Mouse (Mus musculus) heart, embryonic 10.5 days (tissue): ENCODE measurements around the gene Zfp286. TPM values are rescaled to one million over a fixed set of nuclear protein-coding genes. Genes with fewer than 3 reads are reported as not detected.

Experiments
- DNase-seq: peaks from one replicate; pipeline ENCODE4 v3.0.0-alpha.2; 2017; ENCODE audit warnings: low spot score
- H3K27ac ChIP-seq: fragments of 300-500 bp; sonication (generic); 2 replicates; pipeline ENCODE4 v1.5.1; 2016; ENCODE audit warnings: mild to moderate bottlenecking
- H3K27me3 ChIP-seq: fragments of 300-500 bp; sonication (generic); 2 replicates; pipeline ENCODE4 v1.6.1; 2016; ENCODE audit warnings: mild to moderate bottlenecking; ENCODE audit not compliant: poor library complexity, insufficient read depth, severe bottlenecking
- H3K36me3 ChIP-seq: fragments of 300-500 bp; sonication (generic); 2 replicates; pipeline ENCODE4 v1.6.1; 2016; ENCODE audit warnings: mild to moderate bottlenecking, moderate library complexity
- H3K4me1 ChIP-seq: fragments of 300-500 bp; sonication (generic); 2 replicates; pipeline ENCODE4 v1.6.1; 2016; ENCODE audit warnings: mild to moderate bottlenecking
- H3K4me3 ChIP-seq: fragments of 300-500 bp; sonication (generic); 2 replicates; pipeline ENCODE4 v1.5.1; 2016; ENCODE audit warnings: mild to moderate bottlenecking, moderate library complexity
- H3K9me3 ChIP-seq: fragments of 300-500 bp; sonication (generic); 2 replicates; pipeline ENCODE4 v1.6.1; 2016; ENCODE audit warnings: mild to moderate bottlenecking, moderate library complexity
- WGBS: fragments of 180-500 bp; shearing (Covaris S2); methylation state at CpG from one replicate; pipeline ENCODE4 v1.1.7; 2016; 5-methylcytosine and 5-hydroxymethylcytosine counted together
- polyA plus RNA-seq: library from polyadenylated mRNA; unstranded; fragments of >200 nt; fragmentation: Nextera tagmentation; extraction: Ambion mirVana; gene quantifications from 2 replicates; pipeline ENCODE4 v1.2.1, GENCODE M21; 2016

The Zfp286 gene
- polyA plus RNA-seq, 1 experiment from 2014 or later: 14.9 TPM

DNA sequence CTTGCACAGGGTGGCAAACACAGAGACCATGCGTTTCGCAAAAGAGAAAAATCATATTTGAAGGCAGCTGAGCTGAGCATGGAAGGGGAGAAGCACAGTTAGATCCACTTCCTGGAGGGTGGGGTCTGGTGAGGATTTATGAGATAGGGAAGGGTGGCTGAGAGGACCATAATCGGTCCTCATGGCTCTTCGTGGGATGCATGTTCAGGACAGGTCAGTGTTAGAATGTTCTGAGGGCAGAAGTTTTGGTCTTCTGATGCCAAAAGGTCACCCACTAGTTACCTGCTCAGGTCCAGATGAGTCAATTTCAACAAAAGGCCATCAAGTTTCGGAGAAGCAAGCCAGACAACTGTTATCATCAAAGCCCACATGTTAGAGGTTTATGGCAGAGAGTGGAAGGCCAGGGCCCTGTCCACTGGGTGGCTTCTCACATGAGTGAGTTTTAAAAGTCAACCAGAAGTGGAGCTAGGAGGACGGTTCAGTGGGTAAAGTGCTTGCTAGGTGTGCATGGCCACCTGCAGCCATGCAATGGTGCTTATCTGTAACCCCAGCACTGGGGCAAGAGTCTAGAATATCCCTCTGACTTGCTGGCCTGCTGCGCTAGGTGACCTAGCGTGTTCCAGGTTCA lies 29.9 kb upstream of the Zfp286 start:
- Histone ChIP-seq H3K27ac (no peak overlapping the region), H3K4me1 (peaks cover 19% of the 10 kb centered on the region), H3K4me3 (no peak overlapping the region), H3K27me3 (peaks cover 5% of the 10 kb centered on the region; the same call in 1 of the 2 replicates), H3K9me3 (no peaks in the 10 kb centered on the region), H3K36me3 (no peaks in the 10 kb centered on the region)
- WGBS: 87% methylated on average over 8 of the region's 8 CpGs
- peak; percentile 24 for DNase-seq

GRCm38 (mm10) chr11:62816591-62816990 lies 27.3 kb upstream of the Zfp286 start:
- Histone ChIP-seq H3K36me3 (no peaks in the 10 kb centered on the region), H3K4me3 (no peak overlapping the region)

DNA sequence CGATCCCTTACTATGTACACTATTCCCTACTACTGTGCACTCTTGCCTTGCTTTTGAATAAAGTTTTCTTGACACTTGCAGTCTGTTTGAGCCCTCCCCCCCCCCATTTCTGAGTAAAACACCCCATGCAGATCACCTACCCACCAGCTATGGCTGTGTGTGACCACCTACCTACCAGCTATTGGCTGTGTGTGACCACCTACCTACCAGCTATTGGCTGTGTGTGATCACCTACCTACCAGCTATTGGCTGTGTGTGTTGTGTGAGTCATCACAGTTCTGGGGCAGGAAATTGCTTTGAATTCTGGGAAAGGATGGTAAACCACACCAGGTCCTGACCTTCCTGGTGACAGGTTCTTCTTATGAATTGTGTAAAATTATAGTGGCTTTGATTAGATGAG lies 26.2 kb upstream of the Zfp286 start:
- 87% methylated on average over 1 of the region's 1 CpGs for WGBS
- H3K27me3 ChIP-seq: peaks cover 5% of the 10 kb centered on the region; the same call in 1 of the 2 replicates
- no peaks in the 10 kb centered on the region for H3K9me3 ChIP-seq
- peaks cover 10% of the 10 kb centered on the region for H3K4me1 ChIP-seq
- no peaks in the 10 kb centered on the region for H3K36me3 ChIP-seq
- no peak for DNase-seq
- no peak overlapping the region for H3K4me3 ChIP-seq
- no peak overlapping the region for H3K27ac ChIP-seq

More at GRCm38 (mm10) chr11:62816591-62816990, 27.3 kb upstream of the Zfp286 start:
- H3K9me3 ChIP-seq: no peaks in the 10 kb centered on the region
- H3K4me1 ChIP-seq: peaks cover 17% of the 10 kb centered on the region
- H3K27ac ChIP-seq: no peak overlapping the region
- H3K27me3 ChIP-seq: peaks cover 5% of the 10 kb centered on the region; the same call in 1 of the 2 replicates
- no peak for DNase-seq
- 77% methylated on average over 6 of the region's 6 CpGs for WGBS

DNA sequence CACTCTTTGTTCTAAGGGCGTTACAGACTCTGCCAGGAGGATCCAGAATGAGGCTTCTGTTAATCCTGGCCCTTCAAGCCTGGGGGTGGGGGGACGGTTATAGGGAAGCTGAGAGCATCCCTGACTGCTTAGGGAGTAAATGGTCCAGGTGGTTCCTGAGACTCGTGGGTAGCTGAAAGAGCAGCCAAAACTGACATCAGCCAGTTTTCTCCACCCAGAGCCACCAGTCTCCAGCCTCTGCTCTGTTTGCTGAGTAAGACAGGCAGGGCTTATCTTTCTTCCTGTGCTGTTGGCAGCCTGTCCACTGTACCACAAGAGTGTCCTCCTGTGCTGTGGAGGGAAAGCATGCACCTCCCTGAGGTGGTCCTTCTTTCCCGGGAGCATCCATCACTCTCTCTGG lies 25.4 kb upstream of the Zfp286 start:
- Histone ChIP-seq H3K9me3 (no peaks in the 10 kb centered on the region), H3K4me3 (no peak overlapping the region), H3K4me1 (peaks cover 2% of the 10 kb centered on the region; the same call in 1 of the 2 replicates), H3K36me3 (no peaks in the 10 kb centered on the region), H3K27ac (no peak overlapping the region), H3K27me3 (peaks cover 5% of the 10 kb centered on the region; the same call in 1 of the 2 replicates)
- no peak for DNase-seq
- 42% methylated on average over 4 of the region's 4 CpGs for WGBS

- peaks cover 5% of the 10 kb centered on the region; the same call in 1 of the 2 replicates for H3K27me3 ChIP-seq
- H3K36me3 ChIP-seq: no peaks in the 10 kb centered on the region
- no peak overlapping the region for H3K27ac ChIP-seq
- DNase-seq: no peak
- WGBS: 61% methylated on average over 6 of the region's 6 CpGs
- H3K4me1 ChIP-seq: peaks cover 2% of the 10 kb centered on the region; the same call in 1 of the 2 replicates
- no peak overlapping the region for H3K4me3 ChIP-seq
- H3K9me3 ChIP-seq: no peaks in the 10 kb centered on the region
Observed at GRCm38 (mm10) chr11:62813970-62814624, 24.8 kb upstream of the Zfp286 start.

DNA sequence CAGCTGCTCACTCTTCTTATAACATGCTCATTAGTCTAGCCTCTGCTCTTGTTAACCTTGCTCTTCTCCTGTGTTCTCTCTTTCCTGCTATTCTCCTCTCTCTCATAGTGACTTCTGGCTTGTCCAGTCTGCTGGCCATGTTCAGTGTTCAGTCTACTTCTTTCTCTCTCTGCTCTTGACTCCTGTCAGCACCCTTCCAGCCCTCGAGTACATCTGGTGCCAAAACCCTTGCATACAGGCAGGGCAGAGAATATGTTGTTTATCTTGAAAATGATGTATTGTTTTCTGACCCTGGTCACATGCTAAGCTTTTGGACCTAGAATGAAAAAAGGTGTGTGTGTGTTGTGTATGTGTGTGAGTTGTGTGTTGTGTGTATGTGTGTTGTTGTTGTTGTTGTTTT lies 24.2 kb upstream of the Zfp286 start:
- peaks cover 2% of the 10 kb centered on the region; the same call in 1 of the 2 replicates for H3K4me1 ChIP-seq
- no peaks in the 10 kb centered on the region for H3K27me3 ChIP-seq
- DNase-seq: no peak
- no peak overlapping the region for H3K4me3 ChIP-seq
- WGBS: 9% methylated on average over 1 of the region's 1 CpGs
- H3K27ac ChIP-seq: no peak overlapping the region
- H3K36me3 ChIP-seq: no peaks in the 10 kb centered on the region
- H3K9me3 ChIP-seq: no peaks in the 10 kb centered on the region

GRCm38 (mm10) chr11:62812268-62812667 lies 23.0 kb upstream of the Zfp286 start:
- no peaks in the 10 kb centered on the region for H3K36me3 ChIP-seq
- no peak overlapping the region for H3K27ac ChIP-seq
- H3K9me3 ChIP-seq: no peaks in the 10 kb centered on the region
- peaks cover 2% of the 10 kb centered on the region; the same call in 1 of the 2 replicates for H3K4me1 ChIP-seq
- no peak overlapping the region for H3K4me3 ChIP-seq
- H3K27me3 ChIP-seq: no peaks in the 10 kb centered on the region
- no peak for DNase-seq
- WGBS: 88% methylated on average over 6 of the region's 6 CpGs

DNA sequence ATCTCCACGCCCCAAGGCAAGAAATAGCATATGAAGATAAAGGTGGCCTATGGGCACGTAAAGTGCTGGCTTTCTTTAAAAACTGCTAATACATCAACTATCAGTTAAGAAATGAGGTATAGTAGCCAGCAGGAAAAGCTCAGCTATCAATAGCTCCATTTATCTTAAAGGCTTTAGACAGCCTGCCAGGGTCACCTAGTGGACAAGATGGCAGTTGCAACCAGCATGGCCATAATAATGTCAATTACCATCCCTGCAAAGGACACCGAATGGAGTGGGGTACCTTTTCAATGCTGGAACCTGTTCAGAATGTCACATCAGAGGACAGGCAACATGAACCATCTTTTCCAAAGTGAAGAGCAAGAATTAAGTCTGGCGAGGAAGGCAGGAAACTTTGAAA lies 19.9 kb upstream of the Zfp286 start:
- DNase-seq: no peak
- 63% methylated on average over 4 of the region's 4 CpGs for WGBS
- H3K9me3 ChIP-seq: no peaks in the 10 kb centered on the region
- H3K4me3 ChIP-seq: no peak overlapping the region
- H3K36me3 ChIP-seq: no peaks in the 10 kb centered on the region
- peaks cover 2% of the 10 kb centered on the region; the same call in 1 of the 2 replicates for H3K4me1 ChIP-seq
- no peaks in the 10 kb centered on the region for H3K27me3 ChIP-seq
- H3K27ac ChIP-seq: no peak overlapping the region

DNA sequence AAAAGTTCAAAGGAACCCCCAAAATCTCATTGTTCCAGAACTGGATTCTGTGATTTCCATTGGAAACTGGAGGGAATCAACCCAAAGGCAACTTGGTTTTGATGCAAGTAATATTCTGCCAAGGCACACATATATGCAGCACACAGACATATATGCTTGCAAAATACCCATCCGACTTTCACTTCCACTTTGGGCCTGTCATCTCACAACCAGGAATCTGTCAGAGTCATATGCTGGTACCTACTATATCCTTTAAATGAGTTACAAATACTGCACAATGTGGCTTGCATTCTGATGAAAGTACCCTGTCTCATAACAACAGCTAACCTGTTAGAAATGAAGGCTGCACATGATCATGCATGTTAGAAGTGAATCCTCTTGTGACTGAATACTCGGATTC lies 18.7 kb upstream of the Zfp286 start:
- Histone ChIP-seq H3K27me3 (no peaks in the 10 kb centered on the region), H3K9me3 (no peaks in the 10 kb centered on the region), H3K4me1 (no peaks in the 10 kb centered on the region), H3K36me3 (no peaks in the 10 kb centered on the region), H3K4me3 (no peak overlapping the region), H3K27ac (no peak overlapping the region)
- WGBS: 78% methylated on average over 2 of the region's 2 CpGs
- no peak for DNase-seq

GRCm38 (mm10) chr11:62804119-62804518 lies 14.9 kb upstream of the Zfp286 start:
- WGBS: 44% methylated on average over 13 of the region's 13 CpGs
- Histone ChIP-seq H3K4me1 (no peaks in the 10 kb centered on the region), H3K27me3 (no peaks in the 10 kb centered on the region), H3K27ac (no peak overlapping the region), H3K36me3 (no peaks in the 10 kb centered on the region), H3K4me3 (no peak overlapping the region), H3K9me3 (no peaks in the 10 kb centered on the region)
- DNase-seq: no peak

DNA sequence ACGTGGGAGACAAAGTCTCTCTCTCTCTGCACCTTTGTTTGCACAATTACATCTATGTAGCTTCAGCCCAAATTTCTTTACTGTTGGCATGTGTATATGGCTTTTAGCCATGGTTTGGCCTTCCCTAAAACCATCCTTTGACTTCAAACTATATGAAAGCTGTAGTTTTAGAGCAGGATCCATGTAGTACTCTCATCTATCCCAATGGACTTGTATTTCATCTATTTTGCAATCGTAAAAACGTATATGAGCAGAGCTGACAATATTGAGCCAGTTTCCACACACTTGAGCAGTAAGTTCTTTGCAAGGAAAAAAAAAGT lies 315 bp upstream of the Zfp286 start:
- H3K4me3 ChIP-seq: peak overlapping the region; percentile 68
- H3K27me3 ChIP-seq: no peaks in the 10 kb centered on the region
- 56% methylated on average over 3 of the region's 3 CpGs for WGBS
- DNase-seq: no peak
- peak overlapping the region; percentile 85 for H3K27ac ChIP-seq
- H3K9me3 ChIP-seq: no peaks in the 10 kb centered on the region
- H3K36me3 ChIP-seq: peaks cover 20% of the 10 kb centered on the region
- peaks cover 11% of the 10 kb centered on the region; the same call in 1 of the 2 replicates for H3K4me1 ChIP-seq

DNA sequence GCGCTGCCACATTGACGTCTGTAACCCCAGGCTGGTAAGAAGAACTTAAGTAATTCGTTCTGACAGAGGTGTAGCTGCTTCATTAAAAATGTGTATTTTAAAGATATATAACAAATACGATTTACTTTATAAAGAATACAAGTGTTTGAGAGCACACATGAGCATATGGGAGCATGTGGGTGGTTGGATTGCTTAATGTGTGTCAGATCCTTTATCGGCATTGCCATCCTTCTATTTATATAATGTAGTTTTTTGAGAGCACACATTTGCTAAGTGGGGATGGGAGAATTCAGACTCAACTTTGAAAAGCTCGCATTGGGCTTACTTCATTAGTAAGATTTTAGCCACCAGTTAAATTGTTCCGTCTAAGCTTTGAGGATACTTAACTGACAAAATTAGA lies 12.8 kb downstream of the Zfp286 start:
- 90% methylated on average over 7 of the region's 7 CpGs for WGBS
- H3K27me3 ChIP-seq: no peaks in the 10 kb centered on the region
- DNase-seq: no peak
- H3K4me1 ChIP-seq: no peaks in the 10 kb centered on the region
- H3K27ac ChIP-seq: no peak overlapping the region
- no peak overlapping the region for H3K4me3 ChIP-seq
- peaks cover 38% of the 10 kb centered on the region for H3K9me3 ChIP-seq
- peaks cover 44% of the 10 kb centered on the region for H3K36me3 ChIP-seq

- Histone ChIP-seq H3K9me3 (no peaks in the 10 kb centered on the region), H3K4me1 (peaks cover 15% of the 10 kb centered on the region), H3K27me3 (peaks cover 14% of the 10 kb centered on the region), H3K4me3 (no peak overlapping the region), H3K36me3 (no peaks in the 10 kb centered on the region), H3K27ac (no peak overlapping the region)
- no peak for DNase-seq
- 68% methylated on average over 9 of the region's 9 CpGs for WGBS
Observed at GRCm38 (mm10) chr11:62760755-62761457, 28.4 kb downstream of the Zfp286 start.
